Mouse (Mus musculus): ENCODE results near the gene Pcdh10.

Pcdh10 gene

DNA sequence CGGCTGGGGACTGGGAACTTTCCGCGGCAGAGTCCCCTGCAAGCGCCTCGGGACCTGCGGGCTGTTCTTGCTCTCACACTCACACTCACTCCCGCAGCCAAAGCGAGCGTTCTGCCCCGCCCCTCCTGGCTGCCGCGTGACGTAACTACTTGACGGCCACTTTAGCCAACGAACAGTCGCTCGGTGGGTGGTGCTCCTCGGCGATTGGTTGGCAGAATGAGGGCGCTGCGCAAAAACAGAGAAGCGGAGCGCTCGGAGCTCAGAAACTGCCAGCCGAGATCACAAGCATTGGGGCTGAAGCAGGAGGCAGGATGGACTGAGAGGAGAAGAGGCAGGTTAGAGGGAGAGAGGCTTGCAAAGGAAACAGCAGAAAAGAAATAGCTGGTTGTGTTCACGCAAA is at the start of gene Pcdh10:
Pcdh10 (plus strand) TSS at position 254 of the 400 bp plus-strand sequence.
- DNase-seq (ENCODE audit: low spot score): no peak

DNA sequence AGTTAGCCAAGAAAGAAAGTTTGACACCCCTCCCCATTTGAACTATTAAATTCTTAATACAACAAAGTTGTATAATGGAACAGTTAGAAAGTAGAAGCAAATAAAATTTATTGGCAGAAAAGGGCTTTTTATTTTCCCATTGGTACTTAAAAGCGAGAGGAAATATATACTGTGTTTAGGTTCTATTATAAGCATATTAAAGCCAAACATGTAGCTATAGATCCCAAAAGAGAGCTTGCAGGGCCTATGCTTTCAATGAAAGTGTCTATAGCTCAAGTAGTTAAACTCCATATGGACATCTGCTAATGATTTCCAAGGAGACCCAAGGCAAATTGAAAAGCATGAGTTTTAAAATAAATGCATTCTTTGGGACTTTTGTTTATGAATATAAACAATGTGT is 22.3 kb upstream of the Pcdh10 start:
- no peak for DNase-seq (ENCODE audit: low spot score)

DNA sequence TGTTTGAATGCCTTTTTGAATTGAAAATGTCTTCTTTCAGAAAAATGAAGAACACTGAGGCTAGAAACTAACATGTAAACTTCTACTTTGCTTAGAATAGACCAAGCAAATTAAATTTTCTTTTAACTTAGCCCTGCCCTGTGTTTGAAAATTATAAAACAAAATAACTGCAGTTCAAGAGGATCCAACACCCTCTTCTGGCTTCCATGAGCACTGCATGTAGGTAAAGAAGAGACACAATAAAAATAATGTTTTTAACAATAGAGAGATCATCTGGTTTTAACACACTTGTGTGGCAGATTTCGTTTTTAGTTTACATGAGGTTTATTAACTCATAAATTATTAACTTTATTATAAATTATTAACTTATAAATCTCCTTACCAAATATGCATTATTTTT is 9.2 kb upstream of the Pcdh10 start:
- DNase-seq (ENCODE audit: low spot score): no peak

DNA sequence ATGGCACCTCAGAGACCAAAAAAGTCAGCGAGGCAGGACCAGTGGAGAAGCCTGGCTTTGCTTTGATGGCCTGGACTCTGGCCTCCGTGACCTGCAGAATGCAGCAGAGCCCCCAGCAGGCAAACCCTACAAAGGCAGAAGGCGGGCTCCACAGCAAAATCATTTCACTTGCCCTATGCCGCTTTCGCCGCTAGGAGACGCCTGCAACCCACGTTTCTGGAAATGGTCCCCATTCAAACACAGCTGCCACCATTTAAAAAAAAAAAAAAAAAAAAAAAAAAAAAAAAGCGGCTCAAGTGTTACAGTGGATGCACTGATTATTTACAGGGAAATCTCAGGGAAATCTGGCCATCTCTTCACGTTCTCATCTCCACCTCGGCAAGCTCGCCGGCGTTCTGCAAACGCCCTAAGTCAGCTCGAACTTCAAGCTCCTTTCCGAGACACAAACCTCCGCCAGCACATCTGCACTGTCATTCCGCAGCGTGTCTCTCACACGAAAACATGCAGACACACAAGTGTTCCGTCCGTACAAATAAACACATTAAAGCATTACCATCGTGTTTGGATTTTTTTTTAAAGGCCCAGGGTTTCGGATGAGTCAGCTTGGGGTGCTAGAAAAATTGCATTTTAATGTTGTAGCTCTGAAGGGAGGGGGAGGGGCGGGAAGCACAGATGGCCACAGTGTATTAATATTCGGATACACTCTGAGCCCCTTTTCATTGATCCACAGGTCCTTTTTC is 2.3 kb upstream of the Pcdh10 start:
- DNase-seq (ENCODE audit: low spot score): no peak

DNA sequence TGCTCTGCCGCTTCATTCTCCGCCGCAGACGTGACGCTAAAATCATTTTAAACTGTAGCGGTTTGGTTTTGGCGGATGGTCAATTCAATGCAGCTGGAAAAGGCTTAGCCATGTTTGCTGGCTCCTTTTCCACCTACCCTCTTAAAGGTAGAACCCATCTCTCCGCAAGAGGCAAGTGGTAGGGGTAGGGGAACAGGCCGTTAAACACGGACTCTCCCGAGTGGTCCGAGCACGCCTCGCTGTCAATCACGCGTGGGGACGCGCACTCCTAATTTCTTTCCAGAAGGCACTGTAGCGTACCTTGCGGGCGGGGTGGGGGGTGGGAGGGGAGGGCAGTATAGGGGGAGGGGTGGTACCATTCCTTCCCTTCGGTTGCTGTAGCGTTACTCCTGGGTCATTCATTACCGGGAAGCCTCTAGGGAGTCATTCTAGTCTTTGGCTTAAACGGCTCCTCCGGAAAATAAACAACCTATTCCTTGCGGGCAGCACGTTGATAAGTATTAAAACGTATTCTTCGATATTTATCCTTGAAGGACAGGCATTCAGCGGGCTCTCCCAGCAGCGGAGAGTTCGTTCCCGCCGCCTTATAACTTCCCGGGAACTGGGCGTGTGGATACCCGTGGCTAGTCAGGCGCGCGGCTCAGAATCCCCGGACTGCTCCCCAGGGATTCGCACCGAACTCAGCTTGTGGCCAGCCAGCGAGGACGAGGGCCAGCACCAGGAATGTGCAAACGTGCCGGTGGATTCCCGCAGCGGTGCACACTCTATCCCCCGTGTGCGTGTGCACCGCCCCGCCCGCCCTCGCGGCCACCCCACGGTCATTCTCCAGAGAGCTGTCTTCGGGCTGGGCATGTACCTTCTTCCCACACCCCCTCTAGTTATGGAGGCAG is 1.5 kb upstream of the Pcdh10 start:
- no peak for DNase-seq (ENCODE audit: low spot score)

DNA sequence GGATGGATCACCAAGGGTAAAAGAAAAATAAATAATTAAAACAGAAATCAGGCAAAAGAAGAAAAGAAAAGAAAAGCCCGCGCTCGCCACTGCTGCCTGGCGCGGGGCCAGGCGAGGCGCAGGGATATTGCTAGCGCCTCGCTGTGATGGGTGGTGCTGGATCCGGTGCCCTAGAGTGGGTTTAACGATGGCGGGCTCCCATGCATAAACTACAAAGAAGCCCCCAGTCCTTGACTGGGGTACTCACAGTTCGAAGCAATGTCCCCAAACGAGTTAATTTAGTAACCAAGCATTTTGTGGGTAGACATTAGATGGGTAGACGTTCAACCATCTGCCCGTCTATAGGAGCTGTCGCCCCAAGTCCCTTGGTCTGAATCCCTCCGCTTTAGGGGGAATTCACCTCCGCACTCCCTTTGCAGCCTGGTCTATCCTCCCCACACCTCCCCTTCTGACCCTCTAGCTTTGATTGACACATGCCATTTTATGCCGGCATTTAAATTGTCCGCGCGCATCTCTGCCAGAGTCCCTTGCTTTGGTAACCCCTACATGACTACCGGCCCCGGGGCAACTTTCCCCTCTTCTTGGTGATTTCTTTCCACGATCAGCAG is 703 bp upstream of the Pcdh10 start:
- no peak for DNase-seq (ENCODE audit: low spot score)

DNA sequence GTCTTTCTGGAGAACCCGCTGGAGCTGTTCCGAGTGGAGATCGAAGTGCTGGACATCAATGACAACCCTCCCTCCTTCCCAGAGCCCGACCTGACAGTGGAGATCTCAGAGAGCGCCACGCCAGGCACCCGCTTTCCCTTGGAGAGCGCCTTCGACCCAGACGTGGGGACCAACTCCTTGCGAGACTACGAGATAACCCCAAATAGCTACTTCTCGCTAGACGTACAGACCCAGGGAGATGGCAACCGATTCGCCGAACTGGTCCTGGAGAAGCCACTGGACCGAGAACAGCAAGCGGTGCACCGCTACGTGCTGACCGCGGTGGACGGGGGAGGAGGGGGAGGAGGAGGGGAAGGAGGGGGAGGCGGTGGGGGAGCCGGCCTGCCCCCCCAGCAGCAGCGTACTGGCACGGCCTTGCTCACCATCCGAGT is 1.4 kb downstream of the Pcdh10 start:
- no peak for DNase-seq (ENCODE audit: low spot score)

DNA sequence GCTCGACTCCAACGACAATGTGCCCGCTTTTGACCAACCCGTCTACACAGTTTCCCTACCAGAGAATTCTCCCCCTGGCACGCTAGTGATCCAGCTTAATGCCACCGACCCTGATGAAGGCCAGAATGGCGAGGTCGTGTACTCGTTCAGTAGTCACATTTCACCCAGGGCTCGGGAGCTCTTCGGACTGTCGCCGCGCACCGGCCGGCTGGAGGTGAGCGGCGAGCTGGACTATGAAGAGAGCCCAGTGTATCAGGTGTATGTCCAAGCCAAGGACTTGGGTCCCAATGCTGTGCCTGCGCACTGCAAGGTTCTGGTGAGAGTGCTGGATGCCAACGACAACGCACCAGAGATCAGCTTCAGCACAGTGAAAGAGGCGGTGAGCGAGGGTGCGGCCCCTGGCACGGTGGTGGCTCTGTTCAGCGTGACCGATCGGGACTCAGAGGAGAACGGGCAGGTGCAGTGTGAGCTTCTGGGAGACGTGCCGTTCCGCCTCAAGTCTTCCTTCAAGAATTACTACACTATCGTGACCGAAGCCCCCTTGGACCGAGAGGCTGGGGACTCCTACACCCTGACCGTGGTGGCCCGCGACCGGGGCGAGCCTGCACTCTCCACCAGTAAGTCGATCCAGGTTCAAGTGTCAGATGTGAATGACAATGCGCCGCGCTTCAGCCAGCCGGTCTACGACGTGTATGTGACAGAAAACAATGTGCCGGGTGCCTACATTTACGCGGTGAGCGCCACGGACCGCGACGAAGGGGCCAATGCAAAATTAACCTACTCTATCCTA is 2.0 kb downstream of the Pcdh10 start:
- no peak for DNase-seq (ENCODE audit: low spot score)

DNA sequence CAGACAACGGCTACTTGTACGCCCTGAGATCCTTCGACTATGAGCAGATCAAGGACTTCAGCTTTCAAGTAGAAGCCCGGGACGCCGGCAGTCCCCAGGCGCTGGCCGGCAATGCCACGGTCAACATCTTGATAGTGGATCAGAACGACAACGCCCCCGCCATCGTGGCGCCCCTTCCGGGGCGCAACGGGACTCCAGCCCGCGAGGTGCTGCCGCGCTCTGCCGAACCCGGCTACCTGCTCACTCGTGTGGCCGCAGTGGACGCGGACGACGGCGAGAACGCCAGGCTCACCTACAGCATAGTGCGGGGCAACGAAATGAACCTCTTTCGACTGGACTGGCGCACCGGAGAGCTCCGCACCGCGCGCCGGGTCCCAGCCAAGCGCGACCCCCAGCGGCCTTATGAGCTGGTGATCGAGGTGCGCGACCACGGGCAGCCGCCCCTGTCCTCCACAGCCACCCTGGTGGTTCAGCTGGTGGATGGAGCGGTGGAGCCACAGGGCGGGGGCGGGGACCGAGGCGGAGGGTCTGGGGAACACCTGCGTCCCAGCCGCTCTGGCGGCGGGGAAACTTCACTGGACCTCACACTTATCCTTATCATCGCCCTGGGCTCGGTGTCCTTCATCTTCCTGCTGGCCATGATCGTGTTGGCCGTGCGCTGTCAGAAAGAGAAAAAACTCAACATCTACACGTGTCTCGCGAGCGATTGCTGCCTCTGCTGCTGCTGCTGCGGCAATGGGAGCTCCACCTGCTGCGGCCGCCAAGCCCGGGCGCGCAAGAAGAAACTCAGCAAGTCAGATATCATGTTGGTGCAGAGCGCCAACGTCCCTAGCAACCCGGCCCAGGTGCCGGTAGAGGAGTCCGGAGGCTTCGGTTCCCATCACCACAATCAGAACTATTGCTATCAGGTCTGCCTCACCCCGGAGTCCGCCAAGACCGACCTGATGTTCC is 2.9 kb downstream of the Pcdh10 start:
- no peak for DNase-seq (ENCODE audit: low spot score)

DNA sequence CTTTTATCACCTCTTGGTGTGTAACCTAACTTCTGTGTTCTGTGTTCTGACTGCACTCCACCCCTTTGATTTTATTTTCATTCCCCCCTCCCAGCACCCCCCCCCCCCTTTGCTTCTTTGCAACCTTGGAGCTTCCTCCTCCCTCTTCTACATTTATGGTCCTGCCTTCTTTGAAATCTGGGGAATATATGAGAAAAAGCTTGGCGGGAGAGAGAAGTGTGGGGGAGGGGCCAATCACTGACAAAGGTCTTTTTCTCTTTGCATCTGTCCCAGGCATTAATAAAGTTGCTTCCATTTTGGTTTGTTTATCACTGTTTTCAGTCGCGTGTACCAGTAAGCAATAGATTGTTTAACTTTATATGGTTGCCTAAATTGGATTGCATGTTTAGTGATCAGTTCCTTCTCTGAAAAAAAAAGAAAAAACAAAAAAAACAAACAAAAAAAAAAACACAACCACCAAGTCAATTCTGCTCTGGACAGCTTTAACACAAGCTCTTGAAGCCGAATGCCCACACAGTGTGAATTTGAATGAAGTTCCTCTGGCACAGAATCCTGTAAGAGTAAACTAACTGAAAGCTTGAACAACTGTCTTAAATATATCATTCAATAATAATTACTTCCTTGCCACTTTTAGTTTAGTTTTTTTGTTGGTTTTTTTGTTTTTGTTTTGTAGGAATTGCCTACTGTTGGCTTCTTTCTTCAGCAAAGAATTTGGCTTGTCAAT is 4.0 kb downstream of the Pcdh10 start:
- no peak for DNase-seq (ENCODE audit: low spot score)

DNA sequence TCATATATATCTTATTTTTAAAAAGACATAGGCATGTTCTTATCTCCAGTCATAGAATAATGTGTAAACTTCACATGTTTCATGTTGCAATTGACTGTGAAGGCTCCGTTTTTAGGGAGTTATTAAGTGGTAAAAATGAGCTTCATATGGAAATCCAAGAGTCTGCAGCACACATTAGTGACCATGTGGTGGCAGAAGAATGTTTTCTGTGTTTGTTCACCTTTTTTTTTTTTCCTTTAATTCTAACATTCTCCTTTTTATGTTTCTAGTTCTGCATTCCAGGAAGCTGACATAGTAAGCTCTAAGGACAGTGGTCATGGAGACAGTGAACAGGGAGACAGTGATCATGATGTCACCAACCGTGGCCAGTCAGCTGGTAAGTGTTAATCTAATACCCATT is 5.6 kb downstream of the Pcdh10 start:
- no peak for DNase-seq (ENCODE audit: low spot score)

DNA sequence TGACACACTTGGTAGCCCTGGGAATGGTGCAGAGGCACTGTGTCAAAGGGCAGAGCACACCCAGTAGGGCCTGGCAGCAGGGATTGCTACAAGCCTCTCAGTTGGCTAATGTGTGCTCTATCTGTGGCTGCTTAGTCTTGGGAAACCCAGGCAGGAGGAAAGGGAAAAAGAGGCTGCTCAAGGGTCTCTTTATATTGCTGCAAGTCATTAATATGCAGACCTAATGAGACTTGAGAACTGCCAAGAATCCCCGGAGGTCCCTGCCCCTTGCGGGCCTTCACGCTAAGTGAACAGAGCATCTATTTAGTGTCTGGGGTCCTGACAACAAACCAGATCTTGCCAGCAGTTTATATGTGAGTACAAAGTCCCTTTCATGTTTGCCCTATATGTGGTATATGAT is 6.8 kb downstream of the Pcdh10 start:
- DNase-seq (ENCODE audit: low spot score): no peak

DNA sequence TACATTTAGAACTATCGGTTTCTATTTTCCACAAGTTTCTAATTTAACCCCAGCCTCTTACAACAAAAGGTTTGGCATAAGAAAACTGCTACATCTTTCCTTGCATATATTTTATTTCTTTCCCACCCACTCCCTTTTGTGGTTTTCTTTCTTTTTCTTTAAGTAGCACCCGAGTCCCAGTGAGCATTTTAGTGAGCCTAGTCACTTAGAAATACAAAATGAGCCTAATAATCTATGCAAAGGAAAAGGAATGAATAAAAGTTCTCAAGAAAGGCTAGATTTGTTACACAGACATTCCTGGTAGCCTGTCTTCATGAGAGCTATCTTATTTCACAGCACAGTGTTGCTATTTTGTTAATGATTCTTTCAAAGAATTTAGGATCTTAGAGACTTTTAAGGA is 7.3 kb downstream of the Pcdh10 start:
- DNase-seq (ENCODE audit: low spot score): no peak

DNA sequence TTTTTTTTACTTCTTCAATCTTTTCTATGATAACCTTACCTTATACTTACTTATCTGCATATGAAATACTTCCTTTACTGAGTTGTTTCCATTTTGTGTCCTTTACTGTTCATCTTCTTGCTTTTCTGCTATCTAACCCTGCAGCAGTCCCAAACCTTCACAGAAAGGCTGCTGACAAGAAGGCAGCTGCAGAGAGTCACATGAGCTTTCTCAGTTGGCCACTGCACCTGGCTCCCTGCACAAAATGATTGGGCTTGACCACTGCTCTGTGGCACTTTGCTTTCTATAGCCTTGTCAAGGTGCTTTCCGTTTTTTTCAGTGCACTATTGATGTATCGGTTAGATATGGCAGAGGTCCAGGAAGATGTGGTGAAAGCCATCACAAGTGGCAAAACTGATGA is 8.3 kb downstream of the Pcdh10 start:
- DNase-seq (ENCODE audit: low spot score): no peak

DNA sequence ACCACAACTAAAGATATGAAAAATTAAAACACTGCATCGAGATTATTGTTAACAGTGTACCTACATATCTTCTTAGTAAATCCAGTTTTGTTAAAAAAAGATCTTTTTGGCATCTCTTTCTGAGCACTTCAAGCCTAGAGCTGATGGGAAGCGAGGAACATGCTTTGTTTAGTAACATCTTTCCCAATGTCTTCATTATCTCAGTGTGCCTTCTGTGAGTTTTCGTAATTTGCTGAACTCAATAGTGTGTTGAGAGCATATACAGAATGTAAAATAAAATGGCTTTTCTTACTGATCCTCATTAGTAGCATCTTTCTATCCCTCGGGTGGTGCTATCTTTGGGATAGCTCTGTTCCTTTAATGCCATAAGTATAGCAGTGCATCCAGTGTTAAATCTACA is 18.9 kb downstream of the Pcdh10 start:
- DNase-seq (ENCODE audit: low spot score): no peak

DNA sequence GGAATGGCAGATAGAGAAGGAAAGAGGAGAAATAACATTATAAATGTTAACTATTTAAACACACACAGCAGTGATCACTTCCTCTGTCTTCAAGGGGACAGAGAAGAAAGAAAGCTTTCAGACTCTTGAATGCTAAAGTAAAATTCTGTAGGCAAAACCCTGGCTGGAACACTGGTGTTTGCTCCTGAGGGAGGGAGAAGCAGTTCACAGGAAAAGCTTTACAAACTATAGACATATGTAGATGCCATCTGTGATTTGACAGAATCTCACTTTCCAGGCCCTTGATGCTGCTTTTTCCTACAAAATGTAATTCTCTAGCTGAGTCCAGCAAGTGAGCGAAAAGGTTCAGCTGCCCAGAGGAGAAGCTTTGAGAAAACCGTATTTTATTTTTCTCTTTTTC is 25.0 kb downstream of the Pcdh10 start:
- no peak for DNase-seq (ENCODE audit: low spot score)

DNA sequence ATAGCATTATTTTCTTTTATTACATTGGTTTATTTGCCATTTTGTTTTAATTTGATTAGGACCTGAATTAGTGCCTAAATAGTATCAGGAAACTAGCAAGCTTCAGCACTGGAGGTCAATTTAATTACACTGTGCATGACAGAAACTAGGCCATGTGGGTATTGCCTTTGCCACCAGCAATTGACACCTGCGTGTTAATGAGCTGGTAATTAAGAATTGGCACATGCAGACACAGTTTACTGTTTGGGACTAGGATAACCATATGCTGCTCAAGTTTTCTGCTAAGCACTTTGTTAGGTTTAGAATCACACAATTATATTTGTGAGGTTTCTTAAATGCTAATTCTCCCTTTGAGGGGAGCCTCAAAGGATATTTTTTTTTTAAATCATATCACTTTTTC is 53.5 kb downstream of the Pcdh10 start:
- no peak for DNase-seq (ENCODE audit: low spot score)

DNA sequence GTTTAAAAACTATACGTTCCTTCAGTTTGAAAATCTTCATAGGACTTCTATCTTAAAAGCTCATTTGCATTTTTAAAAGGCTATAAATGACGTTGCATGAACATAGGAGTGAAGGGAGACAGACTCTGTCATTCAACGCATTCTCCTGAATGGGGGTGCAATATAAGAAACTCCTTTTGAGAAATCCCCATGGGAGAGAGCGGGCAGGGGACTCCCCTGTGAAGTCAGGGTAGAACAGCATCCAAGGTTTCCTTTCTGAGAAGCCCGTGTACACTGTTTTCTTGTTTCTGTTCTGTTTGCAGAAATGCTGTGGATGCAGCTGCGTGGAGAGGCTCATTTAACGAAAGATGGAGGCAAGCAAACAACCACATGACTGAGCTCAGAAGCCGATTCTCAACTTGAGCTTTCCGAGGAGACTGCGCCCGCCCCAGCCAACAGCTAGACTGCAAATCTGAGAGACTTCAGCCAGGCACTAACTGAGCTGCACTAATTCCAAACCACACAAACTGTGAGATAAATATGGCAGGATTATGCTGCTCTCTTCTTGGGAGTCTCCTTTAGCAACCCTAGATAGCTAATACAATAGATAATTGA is 54.1 kb downstream of the Pcdh10 start:
- DNase-seq (ENCODE audit: low spot score): no peak

Measured in MN1 (cell line).